Mouse (Mus musculus) forebrain, embryonic 11.5 days (tissue): ENCODE data around the gene BC053393. TPM values are rescaled to one million over a fixed set of nuclear protein-coding genes. Genes with fewer than 3 reads are reported as not detected.

Experiments
- ATAC-seq: fragments of 200-750 bp; cut with Nextera tagmentation; replicated peaks from 2 replicates; pipeline ENCODE4 v1.8.0; 2017; ENCODE audit warnings: moderate TSS enrichment; ENCODE audit not compliant: low FRiP score
- DNase-seq: peaks from one replicate; pipeline ENCODE4 v3.0.0-alpha.2; 2017; ENCODE audit warnings: low spot score
- H3K27ac ChIP-seq: fragments of 300-500 bp; sonication (generic); 2 replicates; pipeline ENCODE4 v1.5.1; 2014; ENCODE audit warnings: low read depth, low read length
- H3K27me3 ChIP-seq: fragments of 300-500 bp; sonication (generic); 2 replicates; pipeline ENCODE4 v1.6.1; 2014; ENCODE audit warnings: mild to moderate bottlenecking, low read length, mixed read lengths; ENCODE audit not compliant: control insufficient read depth, insufficient read depth
- H3K36me3 ChIP-seq: fragments of 300-500 bp; sonication (generic); 2 replicates; pipeline ENCODE4 v1.6.1; 2014; ENCODE audit warnings: mild to moderate bottlenecking, low read length, moderate library complexity, mixed read lengths; ENCODE audit not compliant: control insufficient read depth, insufficient read depth
- H3K4me1 ChIP-seq: fragments of 300-500 bp; sonication (generic); replicated peaks from 2 replicates; pipeline ENCODE4 v1.6.1; 2014; ENCODE audit warnings: low read length, mixed read lengths; ENCODE audit not compliant: control insufficient read depth, insufficient read depth
- H3K4me2 ChIP-seq: fragments of 300-500 bp; sonication (generic); 2 replicates; pipeline ENCODE4 v1.6.1; 2014; ENCODE audit warnings: low read depth, mild to moderate bottlenecking, low read length, moderate library complexity, mixed read lengths; ENCODE audit not compliant: severe bottlenecking
- H3K4me3 ChIP-seq: fragments of 300-500 bp; sonication (generic); 2 replicates; pipeline ENCODE4 v1.5.1; 2014; ENCODE audit warnings: low read depth, low read length
- H3K9ac ChIP-seq: fragments of 300-500 bp; sonication (generic); 2 replicates; pipeline ENCODE4 v1.6.1; 2014; ENCODE audit warnings: low read length
- H3K9me3 ChIP-seq: fragments of 300-500 bp; sonication (generic); 2 replicates; pipeline ENCODE4 v1.6.1; 2016; ENCODE audit warnings: low read length, mixed read lengths; ENCODE audit not compliant: control insufficient read depth
- WGBS: fragments of 180-500 bp; shearing (Covaris S2); extraction: QIAGEN DNeasy Blood & Tissue Kit; methylation state at CpG from one replicate; pipeline ENCODE4 v1.1.7; 2014; 5-methylcytosine and 5-hydroxymethylcytosine counted together
- polyA plus RNA-seq: library from polyadenylated mRNA; unstranded; fragments of >200 nt; fragmentation: Nextera tagmentation; extraction: Ambion mirVana; gene quantifications from 2 replicates; pipeline ENCODE4 v1.2.1, GENCODE M21; 2014

The BC053393 gene
- polyA plus RNA-seq, 1 experiment from 2014 or later, result not detected

DNA sequence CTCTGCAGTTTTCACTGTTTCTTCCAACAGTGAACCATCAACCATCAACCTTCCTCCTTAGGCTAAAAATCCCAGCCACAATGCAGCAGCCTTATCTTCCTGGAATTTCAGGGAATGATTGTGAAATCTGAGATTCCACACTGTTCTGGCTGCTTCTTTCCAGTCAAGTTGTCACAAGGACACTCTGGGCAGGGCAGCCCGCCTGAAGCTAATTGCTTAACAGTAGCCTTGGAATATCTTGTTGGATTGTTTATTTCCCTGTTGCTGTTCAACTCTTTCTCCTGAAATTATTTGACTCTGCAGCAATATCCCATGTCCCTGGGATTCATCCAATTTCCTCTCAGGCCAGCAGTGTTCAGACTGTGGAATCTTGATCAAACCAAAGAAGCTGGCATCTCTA lies 6.7 kb upstream of the BC053393 start:
- Histone ChIP-seq H3K27me3 (no peaks in the 10 kb centered on the region), H3K4me2 (no peak overlapping the region), H3K27ac (no peak overlapping the region), H3K4me1 (no peaks in the 10 kb centered on the region), H3K36me3 (no peaks in the 10 kb centered on the region), H3K9me3 (no peaks in the 10 kb centered on the region), H3K4me3 (no peak overlapping the region), H3K9ac (no peak overlapping the region)
- 80% methylated on average over 1 of the region's 1 CpGs for WGBS
- no peak for DNase-seq
- ATAC-seq, result no peak

DNA sequence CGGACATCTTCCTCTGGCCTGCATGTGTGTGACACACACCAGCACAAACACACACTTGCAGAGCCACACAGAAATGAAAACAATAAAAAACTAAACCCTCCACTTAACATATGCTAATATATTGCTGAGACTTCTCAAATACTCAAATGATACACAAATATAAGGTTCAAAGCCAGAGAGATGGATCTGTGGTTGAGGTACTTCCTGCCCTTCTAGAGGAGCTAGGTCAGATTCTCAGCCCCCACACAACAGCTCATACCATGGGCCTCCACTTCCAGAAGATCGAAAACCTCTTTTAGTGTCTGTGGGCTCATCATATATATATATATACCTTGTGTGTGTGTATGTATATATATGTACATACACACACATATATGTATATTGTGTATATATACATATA lies 5.4 kb upstream of the BC053393 start:
- Histone ChIP-seq H3K4me1 (no peaks in the 10 kb centered on the region), H3K4me3 (no peak overlapping the region), H3K9ac (no peak overlapping the region), H3K27me3 (no peaks in the 10 kb centered on the region), H3K36me3 (no peaks in the 10 kb centered on the region), H3K4me2 (no peak overlapping the region), H3K9me3 (no peaks in the 10 kb centered on the region), H3K27ac (no peak overlapping the region)
- 90% methylated on average over 2 of the region's 2 CpGs for WGBS
- ATAC-seq, result no peak
- DNase-seq, result no peak

DNA sequence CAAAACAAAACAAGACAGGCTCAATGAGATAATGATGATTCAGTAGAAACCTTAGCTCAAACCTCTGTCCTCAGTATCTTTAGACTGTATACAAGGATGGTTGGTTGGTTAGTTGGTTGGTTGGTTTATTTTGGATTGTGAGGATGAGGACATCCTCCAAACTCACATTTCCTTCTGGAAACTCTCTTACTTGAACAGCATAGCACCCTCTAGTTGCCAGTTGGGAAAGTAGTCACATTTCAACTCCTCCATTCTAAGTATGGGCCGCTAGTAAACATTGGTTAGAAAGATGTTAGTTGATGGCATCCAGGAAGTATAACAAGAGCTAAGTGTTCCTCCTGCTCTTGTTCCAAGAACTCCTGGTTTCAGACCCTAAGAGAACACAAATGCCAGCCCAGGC lies 2.2 kb upstream of the BC053393 start:
- Histone ChIP-seq H3K36me3 (no peaks in the 10 kb centered on the region), H3K4me2 (no peak overlapping the region), H3K27me3 (no peaks in the 10 kb centered on the region), H3K27ac (no peak overlapping the region), H3K9ac (no peak overlapping the region), H3K9me3 (no peaks in the 10 kb centered on the region), H3K4me3 (no peak overlapping the region), H3K4me1 (no peaks in the 10 kb centered on the region)
- WGBS, result 81% methylated on average over 1 of the region's 1 CpGs
- ATAC-seq (no peak), DNase-seq (no peak)

DNA sequence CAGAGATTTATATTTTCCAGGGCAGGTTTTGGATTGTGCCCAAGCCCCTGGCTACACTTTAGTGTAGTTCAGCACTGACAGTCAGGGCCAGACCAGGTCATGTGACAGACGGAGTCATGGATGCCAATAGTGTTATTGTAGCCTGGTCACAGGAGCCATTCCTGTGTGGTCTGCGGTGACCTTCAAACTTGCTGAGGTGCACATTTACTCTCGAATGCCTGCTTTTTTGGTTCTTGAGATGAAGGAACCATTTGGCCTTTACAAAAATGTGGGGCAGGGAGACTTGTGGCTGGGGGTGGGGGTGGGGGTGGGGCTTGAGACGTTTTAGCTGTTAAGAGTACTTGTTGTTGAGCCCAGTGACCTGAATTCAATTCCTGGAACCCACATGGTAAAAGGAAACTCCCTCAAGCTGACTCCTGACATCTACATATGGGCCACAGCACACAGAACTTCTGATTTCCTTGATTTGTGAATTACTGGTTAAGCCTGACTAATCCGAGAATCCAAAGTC lies 7.5 kb downstream of the BC053393 start:
- no peak overlapping the region for H3K27ac ChIP-seq
- no peaks in the 10 kb centered on the region for H3K4me1 ChIP-seq
- H3K4me3 ChIP-seq, result no peak overlapping the region
- H3K36me3 ChIP-seq, result no peaks in the 10 kb centered on the region
- H3K9ac ChIP-seq, result no peak overlapping the region
- H3K4me2 ChIP-seq, result no peak overlapping the region
- 61% methylated on average over 5 of the region's 5 CpGs for WGBS
- ATAC-seq (no peak), DNase-seq (no peak)
- no peaks in the 10 kb centered on the region for H3K9me3 ChIP-seq
- no peaks in the 10 kb centered on the region for H3K27me3 ChIP-seq

DNA sequence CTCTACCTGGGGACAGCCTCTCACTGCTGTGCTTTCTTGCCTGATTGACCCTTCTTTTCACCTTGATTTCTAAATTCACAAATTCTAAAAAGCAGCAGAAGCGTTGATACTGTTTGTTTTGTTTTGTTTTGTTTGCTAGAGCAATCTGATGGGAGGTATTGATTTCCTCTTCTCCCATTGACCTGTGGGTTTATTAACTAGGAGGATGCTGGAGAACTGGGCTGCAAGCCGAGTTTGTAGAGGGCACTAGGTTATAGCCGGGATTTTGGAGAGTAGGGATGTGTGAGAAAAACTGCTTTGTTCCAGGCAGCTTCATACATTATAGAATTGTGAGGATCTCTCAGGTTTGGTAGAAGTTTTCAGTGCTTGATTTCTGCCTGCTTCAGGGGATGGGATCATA lies 9.1 kb downstream of the BC053393 start:
- Histone ChIP-seq H3K4me1 (no peaks in the 10 kb centered on the region), H3K9me3 (no peaks in the 10 kb centered on the region), H3K4me2 (no peak overlapping the region), H3K9ac (no peak overlapping the region), H3K27me3 (no peaks in the 10 kb centered on the region), H3K4me3 (no peak overlapping the region), H3K27ac (no peak overlapping the region), H3K36me3 (no peaks in the 10 kb centered on the region)
- 88% methylated on average over 3 of the region's 3 CpGs for WGBS
- DNase-seq, result no peak
- no peak for ATAC-seq

DNA sequence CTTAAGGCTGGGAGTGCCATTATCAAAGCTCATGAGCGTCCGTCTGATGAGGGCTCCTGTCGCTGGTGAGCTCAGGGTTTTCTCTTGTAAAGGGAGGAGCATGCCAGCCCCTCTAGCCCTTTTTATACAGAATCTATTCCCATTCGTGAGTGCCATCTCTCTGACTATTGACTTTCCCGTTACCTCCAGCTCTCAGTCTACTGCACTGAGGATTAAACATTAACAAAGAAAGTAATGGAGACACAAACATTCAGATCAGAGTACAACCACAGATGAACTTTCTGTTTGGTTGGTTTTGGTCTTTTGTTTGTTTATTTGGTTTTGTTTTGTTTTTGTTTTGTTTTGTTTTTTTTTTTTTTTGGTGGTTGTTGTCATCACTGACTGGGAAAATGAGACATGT lies 11.4 kb downstream of the BC053393 start:
- H3K9me3 ChIP-seq, result no peaks in the 10 kb centered on the region
- no peaks in the 10 kb centered on the region for H3K36me3 ChIP-seq
- ATAC-seq (no peak), DNase-seq (no peak)
- H3K4me1 ChIP-seq, result no peaks in the 10 kb centered on the region
- no peak overlapping the region for H3K4me2 ChIP-seq
- H3K27me3 ChIP-seq, result no peaks in the 10 kb centered on the region
- 86% methylated on average over 5 of the region's 5 CpGs for WGBS
- H3K4me3 ChIP-seq, result no peak overlapping the region
- H3K27ac ChIP-seq, result no peak overlapping the region
- no peak overlapping the region for H3K9ac ChIP-seq

DNA sequence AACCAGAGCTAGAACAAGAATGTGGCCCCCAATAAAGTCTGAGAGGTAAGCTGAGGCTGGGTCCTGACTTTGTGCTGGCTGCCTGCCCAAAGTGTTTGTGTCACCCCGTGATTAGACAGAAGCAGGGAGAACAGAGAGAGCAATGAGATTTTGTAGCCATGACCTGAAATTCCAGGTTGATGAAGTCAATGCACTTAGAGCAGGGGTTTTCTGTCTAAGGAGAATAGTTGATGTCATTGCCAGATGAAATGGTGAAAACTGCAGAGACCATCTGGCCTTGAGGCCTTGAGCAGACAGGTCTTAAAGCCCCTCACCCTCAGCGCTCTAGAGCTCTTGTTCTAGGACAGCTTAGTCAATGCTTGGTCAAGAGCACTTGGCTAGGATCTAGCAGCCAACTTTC lies 21.1 kb downstream of the BC053393 start:
- H3K4me3 ChIP-seq, result no peak overlapping the region
- H3K36me3 ChIP-seq, result no peaks in the 10 kb centered on the region
- no peaks in the 10 kb centered on the region for H3K27me3 ChIP-seq
- no peak overlapping the region for H3K27ac ChIP-seq
- WGBS, result 93% methylated on average over 2 of the region's 2 CpGs
- H3K9ac ChIP-seq, result no peak overlapping the region
- no peaks in the 10 kb centered on the region for H3K4me1 ChIP-seq
- no peak for ATAC-seq
- no peaks in the 10 kb centered on the region for H3K9me3 ChIP-seq
- DNase-seq, result no peak
- no peak overlapping the region for H3K4me2 ChIP-seq

DNA sequence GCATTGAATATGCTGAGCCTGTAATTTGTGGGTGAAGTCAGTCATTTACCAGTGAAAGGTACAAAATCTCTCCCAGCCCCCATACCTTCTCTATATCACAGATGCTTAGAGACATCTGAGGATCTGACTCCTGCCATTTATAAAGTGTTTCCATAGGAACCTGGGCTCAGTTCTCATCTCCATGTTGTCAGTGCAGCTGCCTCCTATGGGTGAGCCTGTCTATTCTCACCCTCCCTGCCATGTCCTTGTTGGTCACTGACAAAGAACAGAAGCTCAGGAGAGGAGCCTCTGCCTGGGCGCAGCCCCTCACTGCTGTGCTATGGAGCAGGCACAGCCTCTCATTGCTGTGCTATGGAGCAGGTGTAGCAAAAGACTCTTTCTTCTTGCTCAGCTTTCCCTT lies 48.6 kb downstream of the BC053393 start:
- WGBS, result 88% methylated on average over 1 of the region's 1 CpGs
- no peak for DNase-seq
- Histone ChIP-seq H3K4me3 (no peak overlapping the region), H3K4me1 (no peaks in the 10 kb centered on the region), H3K9me3 (no peaks in the 10 kb centered on the region), H3K9ac (no peak overlapping the region), H3K27me3 (no peaks in the 10 kb centered on the region), H3K27ac (no peak overlapping the region), H3K4me2 (no peak overlapping the region), H3K36me3 (no peaks in the 10 kb centered on the region)
- ATAC-seq, result no peak

DNA sequence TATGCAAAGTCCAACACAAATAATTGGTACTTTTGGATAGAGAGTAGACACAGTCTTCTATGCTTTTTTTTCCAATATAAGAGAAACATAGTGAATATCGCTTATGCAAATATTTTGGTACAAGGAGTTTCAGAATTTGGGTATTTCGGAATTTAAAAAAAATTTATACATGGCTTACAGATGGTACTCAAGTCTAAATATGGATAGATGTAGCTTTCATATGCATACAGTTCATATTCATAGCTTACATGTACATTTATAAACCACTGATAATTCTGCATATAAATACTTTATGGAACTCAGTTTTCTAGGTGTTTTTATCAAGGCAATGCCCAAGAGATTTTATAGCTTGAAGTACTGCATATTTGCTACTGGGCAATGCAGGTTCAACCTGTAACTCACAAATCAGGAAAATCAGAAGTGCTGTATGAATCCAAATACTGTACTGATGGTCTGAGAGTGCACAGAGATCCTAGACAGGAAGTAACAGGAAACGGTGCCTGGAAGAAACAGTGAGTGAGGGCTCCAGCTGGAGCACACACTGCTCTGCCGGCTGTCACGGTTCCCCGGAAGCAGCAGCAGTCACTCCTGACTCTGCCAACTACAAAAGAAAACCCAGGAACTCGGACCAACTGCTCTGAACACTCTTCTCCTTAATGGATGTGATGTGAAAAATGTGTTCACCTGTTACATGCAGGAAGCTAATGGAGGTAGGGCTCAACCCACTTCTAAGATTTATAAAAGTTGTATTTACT lies 49.3 kb downstream of the BC053393 start:
- H3K27me3 ChIP-seq, result no peaks in the 10 kb centered on the region
- no peak overlapping the region for H3K4me2 ChIP-seq
- ATAC-seq, result no peak
- H3K9ac ChIP-seq, result no peak overlapping the region
- no peak for DNase-seq
- WGBS, result 78% methylated on average over 7 of the region's 7 CpGs
- H3K4me3 ChIP-seq, result no peak overlapping the region
- no peaks in the 10 kb centered on the region for H3K4me1 ChIP-seq
- H3K36me3 ChIP-seq, result no peaks in the 10 kb centered on the region
- no peaks in the 10 kb centered on the region for H3K9me3 ChIP-seq
- H3K27ac ChIP-seq, result no peak overlapping the region
